Mouse (Mus musculus): ENCODE results near the gene Pi4ka.
A peak's percentile ranks its signal among the peaks of the same experiment; 100 is the strongest.

Gene Pi4ka

DNA sequence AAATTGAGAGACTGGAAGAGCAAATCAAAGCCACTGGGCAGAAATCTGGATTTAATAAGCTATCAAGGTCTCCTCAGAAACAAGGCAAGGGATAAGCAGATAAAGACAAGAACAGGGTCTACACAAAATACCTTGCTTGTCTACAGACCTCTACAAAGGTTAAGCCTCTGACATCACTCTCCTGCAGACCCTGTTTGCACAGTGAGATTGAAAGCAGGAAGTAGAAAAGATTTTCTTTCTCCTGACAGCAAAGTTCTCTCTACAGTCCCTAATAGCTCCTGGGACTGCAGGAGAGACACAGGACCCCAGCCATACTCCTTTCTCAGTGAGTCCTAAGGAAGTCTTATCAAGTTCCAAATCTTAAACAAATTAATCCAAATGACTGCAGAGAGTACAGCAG, 71.5 kb downstream of the Pi4ka start:
- DNase-seq: no peak

DNA sequence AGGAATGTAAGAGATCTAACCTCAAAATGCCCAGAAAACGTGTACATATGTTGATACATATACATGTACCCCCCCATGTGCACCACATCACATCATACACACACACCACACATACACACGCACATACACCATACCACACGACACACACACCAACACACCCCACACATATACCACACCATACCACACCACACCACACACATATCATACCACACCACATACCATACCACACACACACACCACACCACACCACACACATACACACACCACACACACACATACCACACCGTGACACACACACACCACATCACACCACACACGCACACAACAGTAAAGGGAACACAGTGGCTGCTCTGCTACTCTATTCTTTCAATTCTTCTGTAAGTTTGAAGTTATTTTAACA, 74.3 kb downstream of the Pi4ka start:
- no peak for DNase-seq

DNA sequence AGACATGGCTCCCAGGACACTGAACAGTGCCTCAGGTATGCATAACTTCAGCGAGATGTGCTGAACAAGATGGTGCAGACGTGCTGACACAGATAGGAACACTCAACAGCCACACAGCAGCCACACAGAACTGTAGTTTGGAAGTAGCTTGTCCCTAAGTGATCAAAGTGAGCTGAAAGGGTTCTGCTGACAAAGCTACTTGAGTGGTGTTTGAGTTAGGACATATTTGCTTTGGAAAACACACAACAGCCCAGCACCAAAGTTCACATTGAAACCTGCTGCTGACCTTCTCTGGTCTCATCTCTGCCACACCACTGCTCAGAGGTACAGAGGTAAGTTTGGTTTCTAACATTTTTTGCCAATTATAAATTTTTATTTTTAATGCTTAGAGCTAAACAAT, 75.0 kb downstream of the Pi4ka start, which contains the start of gene Serpind1:
Gene Serpind1 (plus strand): TSS at position 256 of the 400 bp plus-strand sequence.
- no peak for DNase-seq

DNA sequence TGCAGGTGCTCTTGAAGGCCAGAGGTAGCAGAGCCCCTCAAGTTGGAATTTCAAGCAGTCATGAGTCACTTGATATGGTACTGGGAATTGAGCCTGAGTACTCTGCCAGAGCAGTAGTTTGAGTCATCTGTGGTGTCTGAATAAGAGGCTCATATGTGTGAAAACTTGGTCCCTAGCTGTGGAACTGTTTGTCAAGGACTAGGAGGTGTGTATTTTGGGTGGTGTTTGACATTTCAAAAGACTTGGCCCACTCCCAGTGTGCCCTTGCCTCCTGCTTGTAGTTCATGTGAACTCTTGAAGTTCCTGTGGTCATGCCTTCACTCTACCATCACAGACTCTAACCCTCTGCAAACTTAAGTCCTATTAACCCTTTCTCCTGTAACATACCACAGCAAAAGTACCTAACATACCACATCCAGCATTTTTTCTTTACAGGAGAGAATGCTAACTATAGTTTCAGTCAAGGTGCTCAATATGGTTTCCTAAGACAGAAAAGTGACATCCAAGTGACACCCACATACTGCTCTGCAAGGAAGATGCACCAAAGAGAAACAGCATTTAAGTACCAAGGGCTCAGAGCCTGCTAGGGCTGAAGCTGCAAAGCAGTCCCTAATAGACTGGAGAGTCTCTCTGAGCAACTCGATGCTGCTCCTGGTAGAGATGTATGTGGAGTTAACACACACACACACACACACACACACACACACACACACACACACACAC, 76.1 kb downstream of the Pi4ka start:
- DNase-seq: no peak

DNA sequence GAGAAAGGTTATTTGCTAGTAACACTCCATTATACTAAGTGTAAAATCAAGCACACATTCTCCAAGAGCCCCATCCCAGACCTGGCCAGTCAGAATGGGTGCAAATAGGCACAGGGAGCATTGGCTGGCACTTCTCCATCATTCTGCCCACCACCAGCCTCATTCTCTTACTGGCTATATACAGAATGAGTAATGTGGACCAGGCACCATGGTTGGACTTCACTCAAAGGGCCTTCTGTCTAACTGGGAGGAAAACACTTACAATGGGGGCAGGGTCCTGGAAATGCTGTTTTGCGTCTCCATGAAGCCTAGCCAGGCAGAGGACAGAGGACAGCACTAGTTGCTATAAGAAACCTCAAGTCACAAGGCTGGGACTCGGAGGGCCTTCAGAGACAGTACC, 80.0 kb downstream of the Pi4ka start:
- DNase-seq: no peak

DNA sequence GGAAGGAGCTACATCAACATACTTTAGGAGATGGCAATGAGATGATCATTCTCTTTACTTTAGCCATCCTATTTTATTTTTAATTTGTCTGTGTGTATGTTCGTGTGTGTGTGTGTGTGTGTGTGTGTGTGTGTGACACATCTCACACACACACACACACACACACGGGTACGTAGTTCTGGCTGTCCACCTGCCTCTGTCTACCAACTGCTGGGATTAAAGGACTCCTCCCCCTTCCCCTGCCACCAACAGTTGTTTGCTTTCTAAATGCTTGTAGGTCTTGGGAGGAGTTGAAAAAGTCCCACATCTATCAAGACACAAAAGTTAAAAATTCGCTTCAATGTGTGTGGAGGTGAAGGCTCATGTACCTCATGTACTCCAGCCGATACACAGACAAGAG, 81.4 kb downstream of the Pi4ka start:
- DNase-seq: no peak

DNA sequence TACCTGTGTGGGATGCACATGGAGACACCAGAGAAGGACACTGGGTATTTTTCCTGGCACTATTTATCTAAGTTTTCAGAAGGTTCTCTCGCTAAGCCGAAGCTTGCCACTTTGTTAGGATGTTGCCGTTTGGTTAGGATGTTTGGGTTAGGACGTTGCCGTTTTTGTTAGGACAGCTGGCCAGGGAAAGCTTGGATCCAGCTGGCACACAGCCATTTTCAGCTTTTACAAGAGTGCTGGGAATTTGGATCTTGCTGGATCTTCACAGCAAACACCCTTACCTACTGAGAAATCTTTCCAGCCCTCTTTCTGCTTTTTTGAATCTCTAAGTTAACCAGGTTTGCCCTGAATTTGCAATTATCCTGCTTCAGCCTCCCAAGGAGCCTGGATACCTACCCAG, 84.6 kb downstream of the Pi4ka start:
- DNase-seq: no peak

DNA sequence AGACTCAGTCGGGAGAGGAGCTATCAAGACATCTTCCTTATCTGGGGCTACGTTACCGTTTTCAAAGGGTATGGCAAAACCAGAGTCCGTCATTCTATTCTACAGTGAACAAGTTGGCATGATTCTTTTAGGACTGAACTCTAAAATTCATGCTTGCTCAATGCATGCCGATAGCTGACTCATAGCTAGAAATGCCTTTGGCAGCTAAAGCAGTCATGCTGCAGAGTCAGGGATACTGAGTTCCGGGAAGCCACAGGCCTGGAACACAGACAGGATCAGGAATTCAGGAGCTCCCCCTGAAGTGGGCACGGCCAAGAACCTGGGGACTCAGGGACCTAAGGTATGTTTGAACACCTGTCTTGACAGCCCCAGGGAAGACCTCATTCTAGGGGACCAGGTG, 89.6 kb downstream of the Pi4ka start:
- no peak for DNase-seq

DNA sequence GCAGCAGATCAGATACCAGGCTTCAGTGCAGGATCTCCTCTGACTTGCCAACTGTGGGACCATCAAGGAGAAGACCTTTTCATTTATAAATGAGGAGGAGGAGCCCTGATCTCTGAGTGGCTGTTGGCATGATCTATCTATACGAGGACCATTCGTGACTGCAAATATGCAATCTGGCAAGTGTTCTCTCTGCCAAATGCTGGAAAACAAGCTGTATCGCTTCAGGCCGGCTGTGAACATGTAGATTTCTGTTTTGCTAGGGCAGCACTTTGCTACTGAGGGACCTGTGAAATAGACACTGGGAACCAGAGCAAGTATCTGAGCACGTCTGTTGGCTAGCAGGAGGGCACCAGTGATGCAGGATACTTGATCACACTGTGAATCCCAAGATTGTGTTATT, 93.6 kb downstream of the Pi4ka start:
- no peak for DNase-seq

DNA sequence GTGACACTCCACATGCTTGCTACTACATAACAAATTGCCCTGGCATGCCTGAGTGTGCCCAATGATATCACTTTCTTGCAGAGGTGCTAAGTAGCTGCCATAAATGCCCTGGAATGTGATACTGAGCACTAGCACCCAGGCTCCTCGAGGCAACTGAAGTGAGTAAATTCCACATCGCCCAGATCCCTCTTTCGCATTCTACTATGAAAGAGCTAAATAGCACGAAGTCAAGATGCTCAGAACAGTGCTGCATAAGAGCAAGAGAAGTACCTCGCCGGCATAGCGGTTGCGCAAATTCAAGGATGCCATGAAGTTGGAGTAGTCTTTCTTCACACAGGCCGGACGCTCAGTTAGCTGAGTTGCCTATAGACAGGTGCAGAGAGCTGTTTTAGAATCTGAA, 97.1 kb downstream of the Pi4ka start:
- no peak for DNase-seq

DNA sequence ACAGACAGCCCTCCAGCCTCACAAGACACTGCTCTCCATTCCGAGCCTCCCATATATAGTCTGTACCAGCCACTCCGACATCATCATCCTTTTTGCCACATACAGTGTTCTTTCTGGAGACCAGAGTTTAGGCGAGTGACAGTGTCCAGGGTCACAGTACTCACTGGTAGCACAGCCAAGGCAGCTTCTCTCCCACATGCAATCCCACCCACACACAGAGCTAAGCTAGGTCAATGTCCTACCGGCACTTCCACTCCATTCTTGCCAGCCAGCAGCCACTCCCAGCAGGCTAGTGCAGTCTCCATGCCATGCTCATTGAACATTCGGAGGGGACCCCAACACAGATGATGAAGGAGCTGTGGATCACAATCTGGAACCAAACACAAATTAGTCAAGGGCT, 98.7 kb downstream of the Pi4ka start:
- no peak for DNase-seq

DNA sequence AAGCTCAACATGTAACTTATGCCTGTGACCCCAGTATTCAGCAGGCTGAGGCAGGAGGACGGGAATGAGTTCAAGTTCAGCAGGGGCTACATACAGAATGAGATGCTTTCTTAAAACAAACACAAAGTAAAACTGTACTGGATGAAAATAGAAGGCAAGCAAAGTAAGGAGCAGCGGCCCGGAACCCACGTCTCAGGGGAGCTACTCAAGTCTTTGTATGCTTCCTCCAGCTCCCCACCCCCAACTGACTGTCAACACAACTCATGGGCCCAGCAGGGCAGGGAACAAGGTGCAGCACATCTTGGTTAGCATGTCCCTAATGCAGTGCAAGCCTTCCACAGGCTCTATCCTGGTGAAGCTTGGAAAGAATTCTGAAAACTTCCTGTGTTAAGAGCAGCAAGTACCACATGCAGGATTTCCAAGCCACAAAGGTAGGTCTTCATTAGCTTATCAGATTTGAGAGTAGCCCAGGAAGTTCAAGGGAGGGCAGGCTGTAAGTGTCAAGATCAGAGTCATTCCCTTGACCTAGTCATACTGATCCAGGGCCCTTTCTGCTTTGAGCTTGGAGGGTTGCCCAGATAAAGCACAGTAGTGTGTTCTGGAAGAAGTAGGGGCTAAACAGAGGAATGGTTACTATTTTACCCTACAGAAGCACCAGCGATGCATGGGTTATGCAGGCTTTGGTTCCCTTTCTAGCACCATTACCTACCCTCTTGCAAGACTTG, 102.4 kb downstream of the Pi4ka start:
- peak; percentile 32 to 33 for DNase-seq

DNA sequence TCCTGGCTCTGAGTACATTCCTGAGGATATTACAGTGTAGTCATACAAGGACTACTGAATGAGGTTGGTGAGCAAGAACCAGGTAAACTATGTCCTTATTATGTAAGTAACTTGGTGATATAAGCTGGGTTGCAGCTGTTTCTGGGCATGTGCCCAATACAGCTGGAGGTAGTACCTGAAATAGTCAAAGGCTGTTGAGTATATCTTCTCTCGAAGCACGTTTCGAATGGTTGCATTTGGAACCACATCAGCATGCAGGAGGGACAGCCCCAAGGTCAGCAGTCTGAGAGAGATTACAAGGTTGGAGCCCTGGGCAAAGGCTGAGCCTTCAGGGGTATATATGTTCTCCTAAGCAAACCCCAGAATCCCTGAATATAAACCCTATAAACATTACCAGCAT, 105.3 kb downstream of the Pi4ka start:
- DNase-seq: no peak

DNA sequence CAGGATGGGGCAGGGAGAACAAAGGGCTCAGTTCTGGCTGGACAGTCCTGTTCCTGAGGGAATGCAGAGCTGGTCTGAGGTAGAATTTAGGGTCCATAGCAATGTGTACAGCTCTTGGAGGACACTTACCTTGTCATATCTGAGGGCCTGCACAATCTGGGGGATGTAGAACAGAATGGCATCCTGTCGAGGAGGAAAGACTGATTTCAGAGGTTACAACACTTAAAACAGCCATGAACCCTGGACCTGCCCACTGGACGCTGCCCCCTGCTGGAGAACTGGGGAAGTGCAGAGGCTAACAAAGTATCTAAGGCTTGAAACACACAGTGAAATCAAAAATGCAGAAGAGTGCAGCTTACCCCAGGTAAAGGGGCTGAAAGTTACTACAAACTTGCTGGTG, 113.4 kb downstream of the Pi4ka start:
- DNase-seq: peak; percentile 91 to 92

DNA sequence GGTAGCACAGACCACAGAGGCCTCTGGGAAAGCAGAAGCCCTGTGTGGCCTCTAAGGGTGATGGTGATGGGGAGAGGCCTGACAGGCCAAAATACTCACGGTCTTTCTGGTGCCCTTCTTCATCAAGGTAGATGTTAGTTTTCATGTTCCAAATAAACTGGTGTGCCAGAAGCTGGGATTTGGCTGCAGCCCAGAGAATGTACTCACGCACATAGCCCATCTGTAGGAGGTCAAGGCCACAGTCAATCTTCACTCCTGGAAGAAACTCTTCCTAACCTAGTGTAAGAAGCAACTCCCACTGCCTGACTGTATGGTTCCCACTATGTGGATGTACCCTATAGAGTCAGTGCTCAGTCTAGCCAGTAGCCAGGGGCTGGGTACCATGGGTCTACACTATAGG, 115.1 kb downstream of the Pi4ka start:
- no peak for DNase-seq

DNA sequence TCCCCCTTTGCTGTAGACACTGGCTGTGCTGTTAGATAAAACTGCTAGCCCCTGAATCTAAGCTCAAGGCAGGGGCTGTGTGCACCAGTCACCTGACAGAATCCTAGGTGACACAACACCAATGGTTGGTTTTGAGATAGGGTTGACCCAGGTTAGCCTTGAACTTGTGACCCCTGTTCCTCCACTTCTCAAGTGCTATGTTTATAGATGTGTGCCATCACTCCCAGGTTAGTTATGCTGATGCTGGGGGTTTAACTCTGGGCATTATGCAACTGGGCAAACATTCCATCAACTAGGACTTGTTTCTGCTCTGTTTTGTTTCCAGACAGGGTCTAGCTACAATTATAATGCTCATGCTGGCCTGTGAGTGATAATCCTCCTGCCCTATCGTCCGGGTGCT, 119.0 kb downstream of the Pi4ka start:
- DNase-seq: no peak

DNA sequence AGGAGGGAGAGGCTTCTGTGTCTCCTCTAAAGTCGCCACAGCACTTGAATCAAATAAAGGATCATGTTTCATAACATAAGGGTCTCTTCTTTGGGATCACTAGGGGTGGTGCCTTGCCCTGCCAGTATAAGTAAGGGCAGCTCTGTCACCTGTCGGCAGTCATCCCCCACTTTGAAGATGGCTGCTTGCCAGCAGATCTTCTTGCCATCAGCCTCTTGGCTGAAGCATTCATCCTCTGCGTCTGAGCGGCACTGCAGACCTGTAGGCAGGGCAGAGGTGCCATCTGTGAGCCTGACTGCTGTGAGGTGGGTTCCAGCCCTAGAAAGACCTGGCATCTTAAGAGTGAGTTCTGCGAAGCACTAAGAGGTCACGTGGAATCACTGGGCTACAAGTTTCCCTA, 123.0 kb downstream of the Pi4ka start:
- DNase-seq: no peak

DNA sequence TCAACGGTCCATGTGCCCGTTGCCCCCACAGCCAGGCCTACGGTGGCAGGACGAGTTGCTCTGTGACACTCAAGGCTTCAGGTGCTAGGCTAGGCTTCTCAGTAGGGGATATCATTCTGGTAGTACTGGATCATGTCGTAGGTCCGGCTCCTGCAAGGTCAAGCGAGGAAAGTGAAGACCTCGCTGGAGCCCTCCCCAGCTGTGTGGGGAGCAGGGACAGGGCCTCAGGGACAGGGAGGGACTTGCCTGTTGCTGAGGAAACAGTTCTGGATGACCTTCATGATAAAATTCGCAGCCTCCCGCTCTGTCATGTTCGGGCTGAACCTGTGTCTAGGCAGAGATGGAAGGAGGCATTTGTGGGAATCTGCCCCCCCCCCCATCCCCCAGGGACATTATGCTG, 125.6 kb downstream of the Pi4ka start:
- no peak for DNase-seq

DNA sequence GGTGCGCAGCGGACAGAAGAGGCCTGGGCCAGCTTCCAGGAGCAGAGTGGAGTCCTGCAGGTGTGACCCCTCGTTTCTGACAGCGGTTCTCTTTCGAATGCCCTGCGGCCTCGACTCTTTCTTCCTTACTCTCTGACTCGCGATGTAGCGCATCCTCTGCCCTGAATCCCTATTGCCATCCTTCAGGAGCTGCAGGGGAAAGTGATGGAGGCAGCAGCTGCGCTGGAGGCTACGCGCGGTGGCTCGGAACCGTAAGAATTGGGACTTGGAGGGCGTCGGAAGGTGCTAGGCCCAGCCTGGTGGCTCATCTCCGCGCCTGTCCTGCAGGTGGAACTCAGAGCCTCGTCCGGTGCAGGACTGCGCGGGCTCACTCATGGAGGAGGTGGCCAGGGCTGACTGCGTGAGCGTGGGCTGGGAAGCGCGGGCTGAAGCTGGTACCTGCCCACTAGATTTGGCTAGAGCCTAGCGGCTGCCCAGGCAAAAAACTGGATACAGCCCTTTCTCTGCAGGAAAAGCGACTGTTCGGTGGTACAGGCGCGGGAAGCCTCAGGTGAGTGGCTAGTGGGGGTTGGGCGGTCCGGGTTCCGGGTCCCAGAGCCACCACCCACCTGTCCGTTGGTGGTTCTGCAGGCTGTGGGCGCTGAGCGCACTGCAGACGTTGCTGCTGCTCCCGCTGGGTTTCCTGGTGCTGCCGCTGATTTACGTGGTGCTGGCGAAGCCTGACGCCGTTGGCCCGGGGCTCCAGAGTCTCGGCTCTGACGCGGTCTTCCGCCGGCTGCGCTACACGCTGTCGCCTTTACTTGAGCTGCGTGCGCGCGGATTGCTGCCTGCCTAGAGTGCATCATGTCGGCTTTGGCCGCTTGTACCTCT, 128.5 kb downstream of the Pi4ka start:
- peak; percentile 47 to 48 for DNase-seq

DNA sequence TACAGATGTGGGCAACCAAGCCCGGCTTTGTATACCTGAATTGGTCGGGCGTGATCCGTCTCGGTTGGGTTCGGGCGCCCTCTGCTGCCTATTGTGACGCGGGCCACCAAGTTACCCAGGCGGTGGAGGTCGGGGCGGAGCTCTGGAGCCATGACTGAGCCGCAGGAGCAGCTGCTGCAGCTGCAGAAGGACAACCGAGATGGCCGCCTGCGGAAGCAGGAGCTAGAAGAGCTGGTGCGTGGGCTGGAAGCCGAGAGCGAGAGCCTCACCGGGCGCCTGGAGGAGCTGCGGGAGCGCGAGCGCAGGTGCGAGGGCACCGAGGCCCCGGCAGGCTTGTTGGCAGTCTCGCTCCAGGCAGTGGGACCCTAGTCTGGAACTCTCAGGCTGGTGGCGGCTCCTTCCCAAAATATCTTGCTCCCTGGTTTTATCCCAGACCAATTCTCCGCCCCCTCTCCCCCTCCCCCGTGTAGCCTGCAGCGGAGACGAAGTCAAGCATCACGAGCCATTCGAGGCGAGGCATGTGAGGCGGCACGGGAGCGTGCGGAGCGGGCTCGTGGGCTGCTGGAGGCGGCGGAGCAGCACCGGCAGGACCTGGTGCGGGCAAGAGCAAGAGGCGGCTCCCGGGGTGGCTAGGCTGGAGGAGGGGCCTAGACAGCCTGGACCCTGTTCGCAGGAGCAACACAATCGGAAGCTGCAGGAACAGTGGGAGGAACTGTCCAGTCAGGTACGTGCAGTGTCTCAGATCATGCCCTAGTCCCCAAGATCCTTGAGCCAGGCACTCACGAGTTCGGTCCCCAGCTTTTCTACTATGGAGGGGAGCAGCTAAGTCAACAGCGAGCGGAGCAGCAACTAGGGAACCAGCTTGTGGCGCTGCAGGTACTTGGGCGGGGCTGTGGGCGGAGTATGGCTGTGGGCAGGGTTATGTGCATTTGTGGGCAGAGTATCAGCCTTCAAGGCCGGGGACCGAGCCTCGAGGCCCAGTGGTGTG, 129.7 kb downstream of the Pi4ka start:
- peak; percentile 93 to 95 for DNase-seq

DNA sequence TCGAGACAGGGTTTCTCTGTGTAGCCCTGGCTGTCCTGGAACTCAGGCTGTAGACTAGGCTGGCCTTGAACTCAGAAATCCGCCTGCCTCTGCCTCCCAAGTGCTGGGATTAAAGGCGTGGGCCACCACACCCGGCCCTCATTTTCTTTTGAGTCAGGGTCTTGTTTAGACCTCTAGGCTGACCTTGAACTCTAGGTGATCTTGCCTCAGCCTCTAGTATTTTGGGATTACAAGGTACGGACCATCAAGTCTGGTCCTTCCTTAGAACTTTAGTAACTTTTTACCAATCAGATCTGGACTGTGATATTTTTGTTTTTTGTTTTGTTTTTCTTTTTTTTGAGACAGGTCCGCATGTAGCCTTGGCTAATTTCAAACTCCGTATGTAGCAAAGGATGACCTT, 130.4 kb downstream of the Pi4ka start, which contains the start of gene Tmem191c:
Gene Tmem191c (plus strand): TSS at position 357 of the 400 bp plus-strand sequence.
- no peak for DNase-seq

DNA sequence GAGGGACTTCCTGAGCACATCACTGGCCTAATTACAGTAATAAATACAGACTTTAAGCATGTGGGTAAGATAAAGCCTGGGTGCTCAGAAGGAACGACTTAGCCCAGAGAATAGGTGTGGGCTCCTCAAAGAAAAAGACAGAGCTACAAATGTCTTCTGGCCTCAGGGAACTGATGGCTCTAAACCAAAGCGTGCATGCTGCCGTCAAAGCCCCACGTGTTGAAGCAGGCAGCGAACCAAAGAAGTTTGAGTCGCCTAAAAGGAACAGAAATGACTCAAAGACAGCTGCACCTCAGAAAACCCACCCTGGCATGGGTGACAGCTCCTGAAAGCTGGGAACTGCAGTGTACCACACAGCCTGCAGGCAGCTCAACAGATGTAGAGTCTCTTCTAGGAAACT, 134.3 kb downstream of the Pi4ka start:
- no peak for DNase-seq
